Mouse (Mus musculus) E14TG2a.4 (cell line): ENCODE measurements around the gene Ak4.

Source experiments
- H3K27me3 ChIP-seq: 2 replicates; pipeline ENCODE4 v1.6.1; 2014; ENCODE audit warnings: low read length, control low read depth; ENCODE audit not compliant: insufficient read depth
- H3K36me3 ChIP-seq: 2 replicates; pipeline ENCODE4 v1.6.1; 2014; ENCODE audit warnings: low read length, control low read depth; ENCODE audit not compliant: insufficient read depth
- H3K4me1 ChIP-seq: replicated peaks from 2 replicates; pipeline ENCODE4 v1.6.1; 2014; ENCODE audit warnings: low read depth, low read length, control low read depth
- H3K4me3 ChIP-seq: replicated peaks from 2 replicates; pipeline ENCODE4 v1.5.1; 2014; ENCODE audit warnings: mild to moderate bottlenecking, low read length
- H3K9me3 ChIP-seq: 2 replicates; pipeline ENCODE4 v1.6.1; 2014; ENCODE audit warnings: low read length, control low read depth
- CTCF ChIP-seq: conservative IDR thresholded peaks from 2 replicates; pipeline ENCODE4 v1.5.1; 2014; ENCODE audit warnings: low read length
- NANOG ChIP-seq: IDR thresholded peaks from 2 replicates; pipeline ENCODE4 v1.6.1; 2014; ENCODE audit warnings: borderline replicate concordance, low read length, mixed read lengths
- POU5F1 ChIP-seq: IDR thresholded peaks from 2 replicates; pipeline ENCODE4 v1.6.1; 2014; ENCODE audit warnings: low read length, borderline replicate concordance

Ak4 gene

DNA sequence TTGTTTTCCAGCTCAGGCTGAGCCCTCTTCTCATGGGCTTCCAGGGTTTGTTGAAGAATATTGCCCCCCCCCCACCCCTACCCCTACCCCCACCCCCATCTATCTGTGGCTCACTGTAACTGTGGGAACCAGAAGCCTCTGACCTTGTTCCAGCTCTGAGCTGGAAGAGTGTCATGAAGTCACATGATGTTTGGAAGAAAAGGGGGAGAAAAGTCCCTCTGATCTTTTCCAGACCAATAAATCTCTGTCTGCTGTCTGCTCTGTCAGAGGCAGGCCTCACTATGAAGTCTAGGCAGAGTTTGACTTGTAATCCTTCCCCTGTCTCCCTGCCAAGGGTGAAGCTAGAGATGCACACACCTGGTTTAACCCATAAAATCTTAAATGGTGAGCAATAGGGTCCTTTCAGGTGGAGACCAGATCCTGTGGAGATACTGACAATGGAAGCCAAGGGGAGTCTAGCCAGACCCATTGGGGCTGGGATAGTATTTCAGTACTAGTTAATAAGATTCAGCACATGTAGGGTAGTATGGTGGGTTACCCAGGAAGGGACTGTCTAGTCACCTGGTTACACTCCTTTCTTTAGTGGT is 74.6 kb downstream of the Ak4 start:
- no peak overlapping the region for H3K4me3 ChIP-seq
- no peaks in the 10 kb centered on the region for H3K36me3 ChIP-seq
- peaks cover 29% of the 10 kb centered on the region for H3K27me3 ChIP-seq
- no peak for TF ChIP-seq CTCF
- peak; percentile 74; the same call in 1 of the 2 replicates for TF ChIP-seq NANOG
- TF ChIP-seq POU5F1, result no peak
- peaks cover under 1% of the 10 kb centered on the region; the same call in 1 of the 2 replicates for H3K9me3 ChIP-seq
- H3K4me1 ChIP-seq, result peaks cover 39% of the 10 kb centered on the region

GRCm38 (mm10) chr4:101496188-101496533 is 77.1 kb downstream of the Ak4 start:
- no peak for TF ChIP-seq NANOG
- no peak for TF ChIP-seq POU5F1
- TF ChIP-seq CTCF, result no peak
- Histone ChIP-seq H3K9me3 (no peaks in the 10 kb centered on the region), H3K4me1 (peaks cover 39% of the 10 kb centered on the region), H3K27me3 (peaks cover 29% of the 10 kb centered on the region), H3K4me3 (peak overlapping the region; percentile 86), H3K36me3 (0 out of 2 replicates have a peak, but pooled peaks cover 4% of the 10 kb centered on the region)

DNA sequence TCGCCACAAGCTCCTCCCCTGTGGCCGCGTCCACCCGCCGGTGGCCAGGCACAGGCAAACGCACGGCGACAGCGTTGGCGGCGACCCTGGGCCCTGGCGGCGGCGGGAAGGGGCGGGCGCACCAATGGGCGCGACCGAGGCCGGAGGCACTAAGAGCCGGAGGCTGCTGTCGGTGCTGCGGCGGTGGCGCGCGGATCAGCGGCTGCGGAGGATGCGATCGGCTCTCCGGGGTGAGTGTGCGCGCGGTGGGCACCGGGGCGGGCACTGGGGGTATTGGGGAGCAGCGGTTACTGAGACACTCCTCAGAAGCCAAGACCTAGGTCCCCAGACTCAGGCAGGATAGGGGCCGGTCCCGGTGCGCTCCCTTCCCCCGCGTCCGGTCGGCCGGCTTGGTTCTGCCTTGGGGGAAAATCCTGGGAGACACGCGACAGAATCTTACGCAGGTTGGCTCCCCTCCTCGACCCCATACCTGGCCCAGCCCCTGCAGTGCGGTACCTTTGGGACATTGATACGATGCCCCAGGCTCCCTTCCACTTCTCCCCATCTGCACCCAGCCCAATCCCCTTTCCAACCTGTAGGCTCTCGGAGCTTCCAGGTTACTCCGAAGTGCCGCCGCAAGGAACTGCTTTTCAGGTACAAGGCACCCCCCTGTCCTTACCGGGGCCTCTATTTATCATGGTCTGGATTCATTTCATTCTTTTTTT is 77.6 kb downstream of the Ak4 start, which contains the start of gene Dnajc6:
TSS of gene Dnajc6 (plus strand) at position 115 of the 704 bp plus-strand sequence.
- Histone ChIP-seq H3K36me3 (peaks cover 8% of the 10 kb centered on the region; the same call in 1 of the 2 replicates), H3K27me3 (peaks cover 33% of the 10 kb centered on the region), H3K9me3 (no peaks in the 10 kb centered on the region), H3K4me3 (peak within 1 kb of the TSS; percentile 86), H3K4me1 (peaks cover 39% of the 10 kb centered on the region)
- TF ChIP-seq POU5F1 (no peak), CTCF (no peak), NANOG (no peak)

GRCm38 (mm10) chr4:101497336-101497735 is 78.3 kb downstream of the Ak4 start:
- Histone ChIP-seq H3K27me3 (peaks cover 33% of the 10 kb centered on the region), H3K4me1 (peaks cover 39% of the 10 kb centered on the region), H3K9me3 (no peaks in the 10 kb centered on the region), H3K4me3 (peak overlapping the region; percentile 86), H3K36me3 (peaks cover 8% of the 10 kb centered on the region; the same call in 1 of the 2 replicates)
- no peak for TF ChIP-seq CTCF

DNA sequence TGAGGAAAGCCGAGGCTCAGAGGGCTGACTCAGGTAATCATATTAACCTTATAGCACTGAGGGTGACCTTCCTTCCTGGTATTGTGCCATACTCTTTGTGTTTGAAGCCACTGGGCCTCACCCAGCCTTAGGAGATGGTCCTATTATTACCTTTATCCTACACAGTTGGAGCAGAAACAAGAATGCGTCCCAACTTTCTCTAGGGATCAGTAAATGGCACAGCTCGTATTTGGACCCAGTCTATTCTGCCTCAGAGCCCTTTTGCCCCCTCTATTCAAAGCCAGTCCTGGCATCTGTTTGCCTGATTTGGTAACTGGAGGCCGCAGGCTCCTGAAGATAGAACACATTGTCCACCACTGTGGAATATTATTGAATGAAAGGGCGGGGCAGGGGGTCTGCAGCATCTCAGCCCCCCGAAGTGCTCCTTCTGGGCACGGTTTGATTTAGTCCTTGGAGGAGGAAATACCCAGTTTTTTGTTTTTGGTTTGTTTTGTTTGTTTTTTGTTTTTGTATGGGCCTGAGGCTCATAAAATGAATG is 85.5 kb downstream of the Ak4 start:
- peaks cover 42% of the 10 kb centered on the region for H3K4me1 ChIP-seq
- peaks cover 4% of the 10 kb centered on the region; the same call in 1 of the 2 replicates for H3K36me3 ChIP-seq
- TF ChIP-seq CTCF, result no peak
- no peak for TF ChIP-seq POU5F1
- TF ChIP-seq NANOG, result no peak
- 0 out of 2 replicates have a peak, but pooled peaks cover 3% of the 10 kb centered on the region for H3K27me3 ChIP-seq
- H3K9me3 ChIP-seq, result no peaks in the 10 kb centered on the region
- H3K4me3 ChIP-seq, result no peak overlapping the region

GRCm38 (mm10) chr4:101505966-101506365 is 86.9 kb downstream of the Ak4 start:
- 0 out of 2 replicates have a peak, but pooled peaks cover 3% of the 10 kb centered on the region for H3K27me3 ChIP-seq
- H3K9me3 ChIP-seq, result no peaks in the 10 kb centered on the region
- TF ChIP-seq POU5F1, result no peak
- no peak for TF ChIP-seq CTCF
- no peak for TF ChIP-seq NANOG
- H3K36me3 ChIP-seq, result peaks cover 4% of the 10 kb centered on the region; the same call in 1 of the 2 replicates
- H3K4me1 ChIP-seq, result peaks cover 53% of the 10 kb centered on the region
- no peak overlapping the region for H3K4me3 ChIP-seq

DNA sequence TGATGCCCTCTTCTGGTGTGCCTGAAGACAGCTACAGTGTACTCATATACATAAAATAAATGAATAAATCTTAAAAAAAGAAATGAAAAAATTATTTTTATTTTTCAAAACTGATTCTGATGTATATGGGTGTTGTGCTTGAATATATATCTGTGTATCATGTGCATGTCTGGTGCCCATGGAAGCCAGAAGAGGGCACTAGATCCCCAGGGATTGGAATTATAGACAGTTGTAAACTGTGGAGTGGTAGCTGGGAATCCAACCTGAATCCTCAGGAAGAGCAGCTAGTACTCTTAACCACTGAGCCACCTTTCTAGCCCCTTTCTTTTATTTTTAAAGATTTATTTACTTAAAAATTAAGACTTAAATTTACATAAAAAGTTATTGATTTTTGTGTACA is 87.3 kb downstream of the Ak4 start:
- peak; percentile 17; the same call in 1 of the 2 replicates for TF ChIP-seq CTCF
- no peak for TF ChIP-seq POU5F1
- no peak for TF ChIP-seq NANOG
- H3K27me3 ChIP-seq, result 0 out of 2 replicates have a peak, but pooled peaks cover 2% of the 10 kb centered on the region
- H3K4me3 ChIP-seq, result no peak overlapping the region
- H3K9me3 ChIP-seq, result no peaks in the 10 kb centered on the region
- peaks cover 53% of the 10 kb centered on the region for H3K4me1 ChIP-seq
- H3K36me3 ChIP-seq, result peaks cover 3% of the 10 kb centered on the region; the same call in 1 of the 2 replicates

GRCm38 (mm10) chr4:101507571-101508422 is 88.7 kb downstream of the Ak4 start:
- peaks cover 53% of the 10 kb centered on the region for H3K4me1 ChIP-seq
- TF ChIP-seq NANOG, result peak; percentile 54; the same call in 1 of the 2 replicates
- TF ChIP-seq CTCF, result no peak
- TF ChIP-seq POU5F1, result no peak
- H3K4me3 ChIP-seq, result peak overlapping the region; percentile 82

More at GRCm38 (mm10) chr4:101507571-101508422, 88.7 kb downstream of the Ak4 start:
- Histone ChIP-seq H3K9me3 (no peaks in the 10 kb centered on the region), H3K27me3 (no peaks in the 10 kb centered on the region), H3K36me3 (no peaks in the 10 kb centered on the region)
